Mouse (Mus musculus): ENCODE measurements at regions not wholly inside any gene's neighbourhood (a gene's known extent, or its start where the extent isn't known, plus 50 kb on each side); places are given as distances from the start of the nearest gene placed in this dataset.

- DNase-seq (ENCODE audit: low spot score), result no peak
Measured at GRCm38 (mm10) chr2:61347451-61347850, 230.9 kb upstream of the Tank start.

GRCm38 (mm10) chr2:61346012-61346760 is 232.2 kb upstream of the Tank start:
- DNase-seq (ENCODE audit: low spot score), result no peak

GRCm38 (mm10) chr2:61345311-61345710 is 233.1 kb upstream of the Tank start:
- no peak for DNase-seq (ENCODE audit: low spot score)

DNA sequence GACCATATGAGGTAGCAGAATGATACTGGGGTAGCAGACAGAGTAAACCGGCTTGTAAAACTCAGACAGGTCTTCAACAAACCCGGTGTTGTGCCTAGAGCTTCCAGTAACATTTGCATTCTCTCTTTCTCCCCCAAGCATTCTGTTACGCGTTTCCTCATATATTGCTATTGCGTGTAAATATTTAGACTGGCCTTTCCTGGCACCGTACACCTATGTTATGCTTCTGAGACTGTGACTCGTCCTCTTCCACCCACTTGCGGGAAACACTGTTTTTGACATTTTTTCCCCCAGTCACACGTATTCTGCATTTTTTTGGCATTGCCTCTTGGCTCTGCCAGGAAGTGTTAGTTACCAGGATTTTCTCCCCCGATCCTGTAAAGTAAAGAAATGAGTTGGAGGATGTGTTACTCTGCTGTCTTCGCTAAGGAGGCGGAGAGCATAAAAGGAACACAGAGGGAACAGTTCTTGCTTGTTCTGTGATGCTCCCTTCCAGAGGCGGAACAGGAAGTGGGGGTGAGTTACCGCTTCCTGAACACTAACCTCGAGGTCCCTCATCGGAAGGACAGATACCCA is 233.7 kb upstream of the Tank start:
- no peak for DNase-seq (ENCODE audit: low spot score)

- no peak for DNase-seq (ENCODE audit: low spot score)
Measured at GRCm38 (mm10) chr2:61341254-61341653, 237.1 kb upstream of the Tank start.

DNA sequence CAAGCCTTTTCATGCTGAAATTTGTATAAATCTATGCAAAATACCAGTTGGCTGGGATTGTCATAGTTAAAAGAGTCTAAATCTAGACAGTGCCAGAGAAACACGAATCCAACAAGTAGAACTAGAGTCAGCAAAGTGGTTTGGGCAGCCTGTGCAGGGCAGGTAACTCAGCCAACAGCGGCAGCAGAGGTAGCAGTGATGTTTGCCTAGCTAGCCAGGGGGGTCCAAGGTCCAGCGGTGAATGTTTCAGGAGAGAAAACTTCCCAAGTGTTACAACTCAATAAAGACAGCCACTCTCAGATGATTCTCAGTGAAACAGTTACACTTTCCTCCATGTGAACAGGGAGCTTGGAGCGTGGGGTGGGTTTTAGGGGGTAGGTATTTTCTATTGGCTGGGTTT is 259.2 kb upstream of the Tank start:
- no peak for DNase-seq (ENCODE audit: low spot score)

GRCm38 (mm10) chr2:61310405-61310804 is 268.0 kb upstream of the Tank start:
- DNase-seq (ENCODE audit: low spot score), result no peak

DNA sequence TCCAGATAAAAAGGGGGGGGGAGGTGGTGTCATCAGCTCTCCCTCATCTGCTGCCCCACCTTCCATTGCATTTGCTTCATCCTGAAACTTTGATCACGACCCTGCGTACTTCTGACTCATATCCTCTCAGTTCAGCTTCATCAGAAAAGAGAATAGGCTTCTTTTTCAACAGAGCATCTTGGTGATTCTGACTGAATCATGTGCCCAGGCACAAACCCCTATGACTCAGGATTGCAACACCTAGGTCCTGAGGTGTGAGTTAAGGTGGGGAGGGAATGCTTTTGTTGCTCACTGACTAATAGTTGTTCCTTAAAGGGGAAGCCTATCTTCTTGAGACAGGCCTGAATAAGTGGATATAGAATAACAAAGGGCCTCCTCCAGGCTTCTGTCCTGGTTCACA is 269.2 kb upstream of the Tank start:
- no peak for DNase-seq (ENCODE audit: low spot score)

DNA sequence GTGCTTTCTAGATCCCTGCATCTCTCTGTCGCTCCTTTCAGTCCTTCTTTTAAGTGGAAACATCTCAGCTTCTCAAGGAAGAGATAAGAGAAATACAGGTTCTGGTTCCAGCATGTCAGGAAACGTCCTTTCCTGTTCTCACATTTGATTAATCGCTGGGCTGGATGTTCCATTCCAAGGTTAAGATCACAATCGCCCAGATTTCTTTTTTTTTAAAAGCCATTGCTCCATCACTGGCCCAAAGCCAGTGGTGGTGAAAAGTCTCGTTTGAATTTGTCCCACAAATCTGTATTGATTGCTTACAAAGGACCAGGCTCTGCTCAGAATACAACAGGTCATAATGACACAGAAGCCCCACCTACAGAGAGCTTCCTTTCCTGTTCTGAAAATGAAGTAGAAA is 281.2 kb upstream of the Tank start:
- no peak for DNase-seq (ENCODE audit: low spot score)

GRCm38 (mm10) chr2:61296606-61297005 is 281.8 kb upstream of the Tank start:
- no peak for DNase-seq (ENCODE audit: low spot score)

DNA sequence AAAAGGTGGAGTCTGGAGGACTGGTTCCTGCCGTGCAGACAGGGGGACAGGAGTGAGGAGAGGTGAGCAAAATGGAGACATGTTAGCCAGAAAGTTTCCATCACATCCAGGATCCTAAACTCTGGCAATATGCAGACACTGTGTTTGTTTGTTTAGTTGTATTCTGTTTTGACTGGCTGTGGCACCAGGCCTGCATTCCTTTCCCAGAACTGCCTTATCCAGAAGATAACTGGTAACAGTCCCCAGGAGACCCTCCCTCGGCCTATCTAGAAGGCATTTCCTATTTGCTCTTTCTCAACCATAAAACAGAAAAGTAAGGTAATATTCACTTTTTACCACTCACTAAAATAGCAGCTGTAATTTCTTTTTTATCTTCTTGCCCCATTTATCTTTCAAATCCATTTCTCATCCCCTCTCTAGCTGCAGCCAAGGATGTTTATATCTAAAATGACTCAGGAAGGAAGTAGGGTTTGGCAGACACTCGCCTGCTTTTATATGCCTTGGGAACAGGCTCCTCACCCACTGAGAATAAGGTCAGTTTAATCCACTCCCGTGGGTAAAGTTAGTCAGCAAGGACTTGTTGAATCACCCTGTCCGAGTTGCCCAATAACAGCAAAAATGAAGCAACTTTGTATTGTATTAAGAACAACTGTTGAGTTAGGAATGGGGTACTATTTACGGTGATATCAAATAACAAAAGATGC is 283.0 kb upstream of the Tank start:
- DNase-seq (ENCODE audit: low spot score), result peak; percentile 23

GRCm38 (mm10) chr2:61288246-61288645 is 290.1 kb upstream of the Tank start:
- no peak for DNase-seq (ENCODE audit: low spot score)

DNA sequence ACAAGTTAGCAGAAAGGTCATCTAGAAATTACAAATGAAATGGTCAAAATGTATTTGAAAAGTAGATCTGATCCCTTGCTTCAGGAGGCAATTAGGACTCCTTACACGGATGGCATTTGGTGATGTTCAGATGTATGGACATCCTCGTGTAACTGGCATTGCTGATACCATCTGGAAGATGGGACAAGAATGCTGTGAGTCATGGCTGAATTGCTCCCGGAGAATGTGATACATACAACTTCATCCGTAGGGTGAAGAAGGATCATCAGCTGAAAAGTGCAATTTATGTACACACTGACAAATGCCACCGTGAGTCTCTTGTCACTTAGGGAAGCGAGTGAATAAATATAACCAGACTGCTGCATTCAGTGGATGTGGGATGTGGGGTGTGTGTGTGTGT is 293.7 kb upstream of the Tank start:
- no peak for DNase-seq (ENCODE audit: low spot score)

- no peak for DNase-seq (ENCODE audit: low spot score)
Measured at GRCm38 (mm10) chr2:61283829-61284601, 294.4 kb upstream of the Tank start.

GRCm38 (mm10) chr2:61272721-61273120 is 305.7 kb upstream of the Tank start:
- no peak for DNase-seq (ENCODE audit: low spot score)

GRCm38 (mm10) chr2:61267706-61268105 is 304.7 kb upstream of the Rbms1 start:
- DNase-seq (ENCODE audit: low spot score), result no peak

DNA sequence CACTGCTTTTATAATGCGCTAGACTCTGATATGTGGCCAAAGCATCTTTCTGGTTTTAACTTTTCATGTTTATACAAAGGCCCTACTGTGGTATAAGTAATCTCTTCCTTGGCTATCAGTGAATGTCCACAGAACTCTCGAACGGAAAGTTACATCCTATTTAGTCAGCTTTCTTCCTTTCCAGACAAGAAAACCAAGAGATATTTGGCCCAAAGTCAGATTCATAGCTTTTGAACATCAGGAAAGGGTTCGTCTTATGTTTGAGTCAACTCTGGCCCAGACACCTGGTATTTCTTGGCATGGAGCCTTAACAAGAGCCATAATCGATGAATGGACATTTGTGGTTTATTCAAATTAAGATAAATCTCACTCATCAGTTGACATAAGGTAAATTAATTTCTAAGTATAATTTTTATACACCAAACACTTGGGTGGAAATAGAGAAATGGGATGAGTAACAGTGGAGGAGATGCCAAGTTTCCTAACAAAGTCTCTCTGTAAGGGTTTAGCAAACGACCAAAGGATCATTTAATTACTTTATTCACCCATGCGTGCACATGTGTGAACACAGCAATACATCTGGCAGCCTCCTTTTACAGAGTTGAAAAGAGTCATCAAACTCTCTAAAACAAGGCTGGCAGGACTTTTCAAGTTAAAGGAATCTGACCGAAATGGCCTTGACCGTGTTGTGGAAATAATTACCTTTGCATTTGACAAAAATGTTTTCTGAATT is 287.2 kb upstream of the Rbms1 start:
- DNase-seq (ENCODE audit: low spot score), result no peak

- DNase-seq (ENCODE audit: low spot score), result no peak
Measured at GRCm38 (mm10) chr2:61247956-61248355, 285.0 kb upstream of the Rbms1 start.

- DNase-seq (ENCODE audit: low spot score), result no peak
Measured at GRCm38 (mm10) chr2:61247336-61247735, 284.3 kb upstream of the Rbms1 start.

DNA sequence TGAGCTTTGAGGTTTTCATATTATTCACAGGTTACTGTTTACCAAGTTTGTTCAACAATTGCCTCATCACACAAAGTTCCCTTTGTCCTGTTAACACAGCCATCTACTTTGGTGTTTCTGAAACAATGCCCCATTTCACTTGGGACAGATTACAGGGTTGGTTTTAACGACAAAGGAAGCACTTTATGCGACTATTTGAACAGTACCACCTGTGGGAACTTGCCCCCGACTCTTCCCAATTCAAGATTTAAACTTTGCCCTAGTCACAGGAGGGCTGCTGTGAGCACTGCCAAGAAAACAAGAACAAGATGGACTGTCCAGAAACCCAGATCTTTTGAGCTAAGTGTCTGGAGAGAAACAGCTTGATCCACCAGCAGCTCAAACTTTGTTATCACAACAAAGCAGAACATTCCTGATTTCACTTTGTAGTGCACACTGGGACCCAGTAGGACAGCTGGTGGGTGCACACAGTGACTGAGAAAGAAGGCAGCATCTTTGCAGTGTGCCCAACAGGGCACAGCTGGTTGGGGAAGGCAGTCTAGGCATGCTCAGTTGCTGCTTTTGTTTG is 283.8 kb upstream of the Rbms1 start:
- DNase-seq (ENCODE audit: low spot score), result no peak

- DNase-seq (ENCODE audit: low spot score), result no peak
Measured at GRCm38 (mm10) chr2:61245526-61245925, 282.5 kb upstream of the Rbms1 start.

DNA sequence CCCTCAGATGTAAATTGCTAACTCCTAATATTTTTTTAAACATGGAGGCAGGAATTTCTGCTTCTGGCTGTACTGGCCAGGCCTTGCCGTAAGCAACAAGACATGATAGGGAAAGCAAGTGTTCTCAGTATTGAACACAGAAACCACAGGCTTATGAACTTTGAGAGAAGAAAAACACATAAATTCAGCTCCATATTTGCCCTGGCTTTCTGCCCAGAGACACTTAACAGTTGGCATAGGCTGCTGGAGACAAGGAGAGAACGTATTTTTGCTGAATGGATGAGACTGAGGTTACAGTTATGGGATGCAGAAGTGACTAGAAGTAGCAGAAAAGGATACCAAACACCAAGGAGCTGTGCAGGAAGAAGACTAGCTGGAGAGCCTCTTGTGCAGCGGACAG is 258.7 kb upstream of the Rbms1 start:
- no peak for DNase-seq (ENCODE audit: low spot score)
